Mouse (Mus musculus) liver, embryonic 16.5 days (tissue): Measurements from ENCODE around the gene Pi16. TPM values are rescaled to one million over a fixed set of nuclear protein-coding genes. Genes with fewer than 3 reads are reported as not detected.

ENCODE experiments used
- ATAC-seq: fragments of 200-750 bp; cut with Nextera tagmentation; 2 replicates; pipeline ENCODE4 v1.8.0; 2017; ENCODE audit warnings: low read depth, mild to moderate bottlenecking, moderate number of reproducible peaks, moderate library complexity
- H3K27ac ChIP-seq: fragments of 300-500 bp; sonication (generic); 2 replicates; pipeline ENCODE4 v1.5.1; 2014; ENCODE audit warnings: mild to moderate bottlenecking, low read length
- H3K27me3 ChIP-seq: fragments of 300-500 bp; sonication (generic); 2 replicates; pipeline ENCODE4 v1.6.1; 2014; ENCODE audit warnings: low read depth, low read length, mixed read lengths; ENCODE audit not compliant: control insufficient read depth, insufficient read depth
- H3K36me3 ChIP-seq: fragments of 300-500 bp; sonication (generic); 2 replicates; pipeline ENCODE4 v1.6.1; 2014; ENCODE audit warnings: mild to moderate bottlenecking; ENCODE audit not compliant: control insufficient read depth, insufficient read depth
- H3K4me1 ChIP-seq: fragments of 300-500 bp; sonication (generic); 2 replicates; pipeline ENCODE4 v1.6.1; 2014; ENCODE audit warnings: low read depth, low read length, mixed read lengths; ENCODE audit not compliant: control insufficient read depth
- H3K4me2 ChIP-seq: fragments of 300-500 bp; sonication (generic); 2 replicates; pipeline ENCODE4 v1.6.1; 2014; ENCODE audit warnings: low read depth, low read length, mixed read lengths
- H3K4me3 ChIP-seq: fragments of 300-500 bp; sonication (generic); 2 replicates; pipeline ENCODE4 v1.5.1; 2014; ENCODE audit warnings: low read depth, mild to moderate bottlenecking, low read length
- H3K9ac ChIP-seq: fragments of 300-500 bp; sonication (generic); 2 replicates; pipeline ENCODE4 v1.6.1; 2014; ENCODE audit warnings: low read depth, low read length
- H3K9me3 ChIP-seq: fragments of 300-500 bp; sonication (generic); replicated peaks from 2 replicates; pipeline ENCODE4 v1.6.1; 2016; ENCODE audit warnings: low read length; ENCODE audit not compliant: control insufficient read depth
- WGBS: fragments of 180-500 bp; shearing (Covaris S2); extraction: QIAGEN DNeasy Blood & Tissue Kit; methylation state at CpG from one replicate; pipeline ENCODE4 v1.1.7; 2014; ENCODE audit not compliant: insufficient replicate concordance; 5-methylcytosine and 5-hydroxymethylcytosine counted together
- polyA plus RNA-seq: library from polyadenylated mRNA; unstranded; fragments of >200 nt; fragmentation: Nextera tagmentation; extraction: Ambion mirVana; gene quantifications from 2 replicates; pipeline ENCODE4 v1.2.1, GENCODE M21; 2015

Pi16 gene
- polyA plus RNA-seq, 1 experiment from 2014 or later, result 2.6 TPM

GRCm38 (mm10) chr17:29282216-29282952, 35.1 kb upstream of the Pi16 start:
- WGBS, result 80% methylated on average over 21 of the region's 21 CpGs
- Histone ChIP-seq H3K9ac (no peak overlapping the region), H3K4me1 (no peaks in the 10 kb centered on the region), H3K27ac (no peak overlapping the region), H3K4me2 (no peak overlapping the region), H3K27me3 (no peaks in the 10 kb centered on the region), H3K9me3 (no peaks in the 10 kb centered on the region), H3K4me3 (no peak overlapping the region), H3K36me3 (peaks cover 14% of the 10 kb centered on the region)
- no peak for ATAC-seq

- 75% methylated on average over 7 of the region's 7 CpGs for WGBS
- Histone ChIP-seq H3K27me3 (no peaks in the 10 kb centered on the region), H3K9ac (no peak overlapping the region), H3K9me3 (no peaks in the 10 kb centered on the region), H3K27ac (no peak overlapping the region), H3K4me3 (no peak overlapping the region), H3K4me1 (no peaks in the 10 kb centered on the region), H3K36me3 (no peaks in the 10 kb centered on the region; the same call in 1 of the 2 replicates), H3K4me2 (no peak overlapping the region)
- ATAC-seq, result no peak
These were observed 25.7 kb upstream of the Pi16 start for GRCm38 (mm10) chr17:29291793-29292192.

GRCm38 (mm10) chr17:29292996-29293395, 24.5 kb upstream of the Pi16 start:
- Histone ChIP-seq H3K36me3 (no peaks in the 10 kb centered on the region; the same call in 1 of the 2 replicates), H3K4me2 (no peak overlapping the region), H3K9me3 (no peaks in the 10 kb centered on the region), H3K9ac (no peak overlapping the region), H3K27ac (no peak overlapping the region), H3K4me3 (no peak overlapping the region), H3K27me3 (no peaks in the 10 kb centered on the region), H3K4me1 (no peaks in the 10 kb centered on the region; the same call in 1 of the 2 replicates)
- no peak for ATAC-seq
- 53% methylated on average over 3 of the region's 3 CpGs for WGBS

- ATAC-seq, result no peak
- Histone ChIP-seq H3K27me3 (no peaks in the 10 kb centered on the region), H3K9me3 (no peaks in the 10 kb centered on the region), H3K4me1 (no peaks in the 10 kb centered on the region; the same call in 1 of the 2 replicates), H3K36me3 (peaks cover 4% of the 10 kb centered on the region; the same call in 1 of the 2 replicates), H3K9ac (no peak overlapping the region), H3K4me2 (no peak overlapping the region), H3K4me3 (no peak overlapping the region), H3K27ac (no peak overlapping the region)
- 71% methylated on average over 9 of the region's 9 CpGs for WGBS
These were observed 23.5 kb upstream of the Pi16 start for GRCm38 (mm10) chr17:29293807-29294605.

GRCm38 (mm10) chr17:29295835-29296234, 21.6 kb upstream of the Pi16 start:
- H3K9me3 ChIP-seq, result no peaks in the 10 kb centered on the region
- ATAC-seq, result peak; percentile 79
- peaks cover 15% of the 10 kb centered on the region for H3K36me3 ChIP-seq
- H3K9ac ChIP-seq, result no peak overlapping the region
- no peak overlapping the region for H3K4me2 ChIP-seq
- H3K4me1 ChIP-seq, result no peaks in the 10 kb centered on the region; the same call in 1 of the 2 replicates
- 0 out of 2 replicates have a peak overlapping the region, but pooled peaks have one; percentile 37 for H3K27ac ChIP-seq
- WGBS, result 67% methylated on average over 5 of the region's 5 CpGs
- no peak overlapping the region for H3K4me3 ChIP-seq
- H3K27me3 ChIP-seq, result no peaks in the 10 kb centered on the region

- H3K27ac ChIP-seq, result no peak overlapping the region
- H3K4me3 ChIP-seq, result no peak overlapping the region
- ATAC-seq, result no peak
- H3K27me3 ChIP-seq, result no peaks in the 10 kb centered on the region
- no peaks in the 10 kb centered on the region; the same call in 1 of the 2 replicates for H3K4me1 ChIP-seq
- no peak overlapping the region for H3K4me2 ChIP-seq
- no peak overlapping the region for H3K9ac ChIP-seq
- H3K9me3 ChIP-seq, result no peaks in the 10 kb centered on the region
- WGBS, result 72% methylated on average over 10 of the region's 10 CpGs
- H3K36me3 ChIP-seq, result peaks cover 16% of the 10 kb centered on the region
These were observed 20.2 kb upstream of the Pi16 start for GRCm38 (mm10) chr17:29297321-29297720.

GRCm38 (mm10) chr17:29297813-29298212, 19.7 kb upstream of the Pi16 start:
- no peak for ATAC-seq
- Histone ChIP-seq H3K4me1 (no peaks in the 10 kb centered on the region; the same call in 1 of the 2 replicates), H3K4me2 (no peak overlapping the region), H3K9ac (no peak overlapping the region), H3K27me3 (no peaks in the 10 kb centered on the region), H3K4me3 (no peak overlapping the region), H3K36me3 (peaks cover 16% of the 10 kb centered on the region), H3K27ac (no peak overlapping the region), H3K9me3 (no peaks in the 10 kb centered on the region)
- WGBS, result 70% methylated on average over 6 of the region's 6 CpGs

- Histone ChIP-seq H3K36me3 (peaks cover 16% of the 10 kb centered on the region), H3K4me1 (no peaks in the 10 kb centered on the region; the same call in 1 of the 2 replicates), H3K4me2 (no peak overlapping the region), H3K27ac (no peak overlapping the region), H3K9me3 (no peaks in the 10 kb centered on the region), H3K9ac (no peak overlapping the region), H3K27me3 (no peaks in the 10 kb centered on the region), H3K4me3 (no peak overlapping the region)
- no peak for ATAC-seq
- 76% methylated on average over 4 of the region's 4 CpGs for WGBS
These were observed 18.2 kb upstream of the Pi16 start for GRCm38 (mm10) chr17:29299282-29299681.

- no peak for ATAC-seq
- Histone ChIP-seq H3K9ac (no peak overlapping the region), H3K27me3 (no peaks in the 10 kb centered on the region), H3K36me3 (peaks cover 16% of the 10 kb centered on the region), H3K27ac (no peak overlapping the region), H3K9me3 (no peaks in the 10 kb centered on the region), H3K4me1 (peaks cover 8% of the 10 kb centered on the region), H3K4me2 (no peak overlapping the region), H3K4me3 (no peak overlapping the region)
- WGBS, result 82% methylated on average over 7 of the region's 7 CpGs
These were observed 16.6 kb upstream of the Pi16 start for GRCm38 (mm10) chr17:29300926-29301325.
